Mouse (Mus musculus) T-helper 2 cell (primary cell): ENCODE measurements at regions not wholly inside any gene's neighbourhood (a gene's known extent, or its start where the extent isn't known, plus 50 kb on each side); places are given as distances from the start of the nearest gene placed in this dataset.

Experiments used
- in situ Hi-C: fragments of 300-600 bp; cut with MboI, MseI; formaldehyde crosslinking; loops from one replicate; pipeline ENCODE4 v1.15.1; 2025; ENCODE audit warnings: high pct_unique_total_duplicates

GRCm38 (mm10) chr9:87649015-87649978, 81.8 kb downstream of the Tbx18 start:
- in situ Hi-C loops, result no loop called here

- in situ Hi-C loops, result no loop called here
Observed at GRCm38 (mm10) chr9:87648317-87648716, 82.7 kb downstream of the Tbx18 start.

- in situ Hi-C loops, result no loop called here
Observed at GRCm38 (mm10) chr9:87645032-87645431, 86.0 kb downstream of the Tbx18 start.

DNA sequence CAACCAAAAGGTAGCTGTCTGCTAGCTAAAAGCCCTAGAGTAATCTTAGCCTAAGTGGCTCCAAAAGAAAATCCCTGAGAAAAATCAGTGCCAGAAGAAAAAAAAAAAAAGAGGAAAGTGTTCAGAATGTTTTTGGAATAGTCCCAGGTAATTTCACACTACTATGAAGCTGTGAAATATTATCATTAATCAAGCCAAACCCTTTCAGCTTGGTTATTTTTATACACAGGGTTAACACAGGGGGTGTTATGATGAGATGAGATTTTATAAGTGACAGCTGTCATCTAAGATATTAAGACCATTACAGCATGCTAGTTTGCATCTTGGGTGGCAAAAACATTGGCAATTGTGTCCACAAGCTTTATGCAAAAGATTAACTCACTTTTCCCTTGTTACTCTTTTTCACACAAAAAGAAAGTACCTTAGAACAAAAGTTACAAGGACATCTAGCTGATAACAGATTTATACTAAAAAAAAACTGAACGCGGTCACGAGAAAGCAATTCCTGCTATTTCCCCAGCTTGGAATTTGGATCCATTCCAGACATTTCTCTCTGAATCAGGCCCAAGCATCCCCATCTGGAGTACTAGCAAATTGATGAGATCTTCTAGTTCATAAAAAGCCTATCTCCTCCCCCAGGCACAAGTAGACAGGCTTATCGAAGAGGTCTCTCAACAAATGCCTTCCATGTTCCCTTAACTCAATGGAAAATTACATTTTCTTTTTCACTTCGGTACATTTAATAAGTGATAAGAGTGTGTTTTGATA, 97.0 kb downstream of the Tbx18 start:
- in situ Hi-C loops, result no loop called here

- in situ Hi-C loops, result no loop called here
Observed at GRCm38 (mm10) chr9:87626432-87626831, 104.6 kb downstream of the Tbx18 start.

GRCm38 (mm10) chr9:87618238-87618673, 112.8 kb downstream of the Tbx18 start:
- in situ Hi-C loops, result no loop called here

- in situ Hi-C loops, result no loop called here
Observed at GRCm38 (mm10) chr9:87607878-87608631, 123.0 kb downstream of the Tbx18 start.

GRCm38 (mm10) chr9:87575591-87575990, 155.5 kb downstream of the Tbx18 start:
- in situ Hi-C loops, result no loop called here

GRCm38 (mm10) chr9:87574250-87574864, 156.7 kb downstream of the Tbx18 start:
- in situ Hi-C loops, result no loop called here

- in situ Hi-C loops, result no loop called here
Observed at GRCm38 (mm10) chr9:87563244-87563643, 167.8 kb downstream of the Tbx18 start.

- in situ Hi-C loops, result no loop called here
Observed at GRCm38 (mm10) chr9:87562796-87563195, 168.3 kb downstream of the Tbx18 start.

DNA sequence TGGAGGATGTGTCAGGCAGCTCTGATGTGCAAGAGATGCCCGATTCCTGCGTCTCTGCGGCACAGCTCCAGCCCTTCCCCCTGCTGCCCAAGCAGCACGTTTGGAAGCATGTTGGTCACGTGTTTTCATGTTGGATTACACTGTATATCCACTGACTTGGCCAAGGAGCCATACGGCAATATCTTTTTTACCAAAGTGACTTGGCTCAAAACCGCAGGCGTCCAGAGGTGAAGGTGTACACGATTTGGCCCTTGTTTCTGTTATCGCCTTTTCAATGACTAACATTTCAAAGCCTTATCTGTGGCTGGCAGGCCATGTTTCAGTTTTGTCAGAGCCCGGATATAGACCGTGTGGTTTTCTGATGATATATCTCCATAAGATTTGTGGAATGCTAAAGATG, 173.2 kb downstream of the Tbx18 start:
- in situ Hi-C loops, result no loop called here

DNA sequence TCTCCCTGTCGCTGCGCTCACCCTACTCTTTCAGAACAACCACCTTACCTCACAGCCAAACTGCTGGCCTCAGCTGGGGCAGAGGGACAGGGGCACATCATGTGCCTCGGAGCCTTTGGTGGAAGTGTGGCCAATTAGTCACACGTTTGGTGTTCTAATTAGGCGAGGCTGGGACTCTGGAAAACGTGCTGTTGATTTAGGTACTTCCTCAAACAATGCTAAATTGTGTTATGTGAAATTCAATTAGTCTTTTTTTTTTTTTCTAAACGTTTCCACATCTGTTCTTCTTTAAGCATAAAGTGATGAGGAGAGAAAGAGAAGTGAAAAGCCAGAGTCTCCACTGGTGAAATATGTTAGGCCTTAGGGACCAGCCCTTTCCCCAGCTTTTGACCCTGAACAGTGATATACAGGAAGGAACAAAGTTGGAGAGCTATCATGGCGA, 174.1 kb downstream of the Tbx18 start:
- in situ Hi-C loops, result no loop called here

GRCm38 (mm10) chr9:87556552-87556951, 174.5 kb downstream of the Tbx18 start:
- in situ Hi-C loops, result no loop called here

DNA sequence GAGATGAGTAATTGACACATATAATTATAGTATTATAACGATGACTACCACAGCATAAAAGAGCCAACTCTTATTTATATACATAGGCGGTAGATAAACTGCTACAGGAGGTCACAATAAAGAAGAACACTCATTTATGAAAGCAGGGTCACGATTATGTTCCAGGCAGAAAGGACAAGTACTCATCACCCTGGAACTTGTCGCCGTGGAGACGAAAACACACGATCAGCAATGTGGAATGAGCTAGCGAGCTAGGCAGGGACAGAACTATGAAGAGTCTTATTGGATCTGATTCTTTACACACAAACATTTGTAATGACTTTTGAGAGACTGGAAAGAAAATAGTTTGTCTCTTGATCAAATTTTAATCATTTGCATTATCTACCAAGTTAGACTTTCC, 197.9 kb downstream of the Tbx18 start:
- in situ Hi-C loops, result no loop called here

GRCm38 (mm10) chr9:87529908-87530307, 201.2 kb downstream of the Tbx18 start:
- in situ Hi-C loops, result no loop called here

DNA sequence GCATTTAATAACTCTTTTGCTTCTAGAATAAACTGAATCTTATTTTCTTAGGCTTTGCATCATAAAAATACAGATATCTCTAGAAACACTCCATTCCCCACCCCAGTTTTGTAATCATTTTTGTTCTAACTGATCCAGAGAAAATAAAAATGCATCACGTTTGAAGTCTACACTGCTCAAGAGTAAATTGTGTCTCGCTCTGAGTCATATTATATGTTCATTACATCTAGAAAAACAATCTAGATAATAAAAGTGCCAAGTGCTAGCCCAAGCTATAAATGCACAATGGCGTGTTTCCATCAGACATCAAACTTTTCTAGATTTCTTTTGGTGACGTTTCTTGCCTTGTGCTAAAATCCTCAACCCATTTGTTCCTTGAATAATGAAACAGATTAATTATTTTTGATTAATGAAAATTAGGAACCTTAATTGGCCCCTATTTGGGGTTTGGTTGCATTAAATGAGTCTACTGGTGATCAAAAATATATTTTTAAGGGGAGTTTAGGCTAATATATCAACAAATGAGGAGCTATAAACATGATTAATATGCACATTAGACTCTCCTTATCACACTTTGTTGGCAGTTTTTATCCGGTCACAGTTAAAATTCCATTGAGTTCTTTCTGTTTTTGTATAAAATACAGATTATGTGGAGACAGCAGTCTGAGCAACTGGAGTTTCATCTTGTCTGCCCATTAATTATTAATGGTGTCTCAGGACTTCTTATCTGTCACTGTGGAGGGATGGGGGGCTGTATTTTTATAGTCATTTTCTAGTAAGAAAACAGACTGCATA, 206.0 kb downstream of the Tbx18 start:
- in situ Hi-C loops, result loop anchor here (5.0 kb wide), 1 partner anchor 63 kb away; no protein-coding TSS in a partner anchor

- in situ Hi-C loops, result no loop called here
Observed at GRCm38 (mm10) chr9:87510683-87511082, 220.4 kb downstream of the Tbx18 start.

- in situ Hi-C loops, result no loop called here
Observed at GRCm38 (mm10) chr9:87504673-87505385, 226.2 kb downstream of the Tbx18 start.

DNA sequence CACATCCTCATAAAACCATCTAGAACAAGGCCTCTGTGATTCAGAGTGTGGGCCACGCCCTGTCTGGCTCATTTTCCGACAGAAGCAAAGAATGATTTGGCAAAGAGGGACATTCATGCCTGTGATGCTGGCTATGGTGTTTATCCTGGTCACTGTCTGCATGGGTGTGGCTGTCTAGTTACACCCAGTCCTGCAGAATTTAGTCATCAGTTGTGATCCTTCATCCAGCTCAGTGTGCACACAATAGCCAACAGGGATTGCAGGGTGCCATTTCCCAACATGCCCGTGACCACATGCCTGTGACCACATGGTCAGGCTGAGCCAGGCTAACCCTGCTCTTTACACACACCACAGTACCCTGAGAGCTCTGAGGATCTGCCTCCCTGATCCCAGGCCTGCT, 208.8 kb upstream of the Cep162 start:
- in situ Hi-C loops, result loop anchor here (5.0 kb wide), 1 partner anchor 58 kb away; no protein-coding TSS in a partner anchor
